Mouse (Mus musculus): ENCODE measurements around the gene Tmem108. TPM values are rescaled to one million over a fixed set of nuclear protein-coding genes. Genes with fewer than 3 reads are reported as not detected.

Tmem108 gene
- polyA plus RNA-seq, 1 experiment from 2014 or later = 66.1 TPM

DNA sequence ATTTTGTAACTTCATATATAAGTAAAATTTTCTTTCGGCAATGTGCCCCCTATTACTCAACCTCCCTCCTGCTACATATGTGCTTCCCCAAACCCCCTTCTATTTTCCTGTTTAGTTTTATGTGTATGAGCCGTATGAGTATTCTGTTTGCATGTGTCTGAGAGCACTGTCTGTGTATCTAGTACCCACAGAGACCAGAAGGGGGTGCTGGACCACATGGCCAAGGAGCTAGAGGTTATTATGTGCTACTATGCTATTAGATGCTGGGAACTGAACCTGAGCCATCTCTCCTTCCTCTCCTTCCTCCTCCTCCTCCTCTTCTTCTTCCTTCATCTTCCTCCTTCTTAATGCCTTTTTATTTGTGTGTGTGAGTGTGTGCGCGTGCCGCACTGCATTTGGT is 59.2 kb downstream of the Tmem108 start:
- 86% methylated on average over 5 of the region's 5 CpGs for WGBS

DNA sequence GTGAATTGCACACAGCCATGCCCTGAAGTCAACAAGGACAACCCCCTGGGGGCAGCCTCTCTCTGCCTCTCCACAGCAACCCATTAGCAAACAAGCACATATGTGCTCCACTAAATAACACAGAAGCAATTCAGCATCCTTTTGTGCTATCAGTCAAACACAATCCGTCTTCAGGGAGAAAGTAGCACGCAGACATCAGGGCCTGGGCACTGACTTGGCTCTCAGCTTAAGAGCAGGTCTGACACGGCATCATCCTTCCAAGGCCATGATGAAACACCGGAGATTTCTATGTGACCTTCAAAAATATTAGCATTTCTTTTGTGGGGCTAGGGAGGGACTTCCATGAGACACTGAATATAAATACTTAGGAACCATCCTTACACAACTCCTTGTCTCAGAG is 60.2 kb downstream of the Tmem108 start:
- H3K9ac ChIP-seq = no peak overlapping the region
- H3K9me3 ChIP-seq = peaks cover 3% of the 10 kb centered on the region; the same call in 1 of the 2 replicates
- peaks cover 22% of the 10 kb centered on the region for H3K4me1 ChIP-seq
- H3K4me2 ChIP-seq = no peak overlapping the region
- H3K27ac ChIP-seq (replicated peaks) = no peak overlapping the region
- ATAC-seq (ENCODE audit: extremely low read depth, insufficient number of reproducible peaks, low FRiP score, low TSS enrichment) = no peak
- no peak overlapping the region for H3K4me3 ChIP-seq
- H3K27me3 ChIP-seq (replicated peaks) = no peaks in the 10 kb centered on the region
- H3K36me3 ChIP-seq = peaks cover 16% of the 10 kb centered on the region
- 72% methylated on average over 4 of the region's 4 CpGs for WGBS

More for the DNA sequence above, 59.2 kb downstream of the Tmem108 start:
- no peak overlapping the region for H3K9ac ChIP-seq
- no peak overlapping the region for H3K4me3 ChIP-seq
- ATAC-seq (ENCODE audit: extremely low read depth, insufficient number of reproducible peaks, low FRiP score, low TSS enrichment) = no peak
- peaks cover 3% of the 10 kb centered on the region; the same call in 1 of the 2 replicates for H3K9me3 ChIP-seq
- H3K27ac ChIP-seq (replicated peaks) = no peak overlapping the region
- H3K4me1 ChIP-seq = peaks cover 24% of the 10 kb centered on the region
- H3K4me2 ChIP-seq = no peak overlapping the region
- peaks cover 16% of the 10 kb centered on the region for H3K36me3 ChIP-seq
- no peaks in the 10 kb centered on the region for H3K27me3 ChIP-seq (replicated peaks)

DNA sequence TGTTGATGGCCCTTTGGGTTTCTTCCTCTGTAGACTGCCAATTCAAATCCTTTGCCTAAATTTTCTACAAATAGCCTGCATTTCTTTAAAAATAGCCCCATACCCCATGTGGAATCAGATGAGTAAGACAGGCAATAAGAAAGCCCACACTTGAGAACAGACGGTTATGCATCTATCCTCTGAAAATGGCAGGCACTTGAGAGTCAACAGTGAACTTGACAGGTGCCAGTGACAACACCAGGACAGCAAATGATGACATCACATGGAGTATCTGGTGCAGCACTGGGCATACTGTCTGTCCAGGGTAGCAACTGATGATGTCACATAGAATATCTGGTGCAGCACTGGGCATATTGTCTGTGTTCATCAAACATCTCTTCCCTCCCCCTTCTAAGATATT is 61.4 kb downstream of the Tmem108 start:
- WGBS = 50% methylated on average over 1 of the region's 1 CpGs
- no peak overlapping the region for H3K9ac ChIP-seq
- H3K4me1 ChIP-seq = peaks cover 22% of the 10 kb centered on the region
- no peak overlapping the region for H3K4me3 ChIP-seq
- no peak overlapping the region for H3K27ac ChIP-seq (replicated peaks)
- peaks cover 8% of the 10 kb centered on the region; the same call in 1 of the 2 replicates for H3K9me3 ChIP-seq
- H3K27me3 ChIP-seq (replicated peaks) = no peaks in the 10 kb centered on the region
- H3K4me2 ChIP-seq = no peak overlapping the region
- ATAC-seq (ENCODE audit: extremely low read depth, insufficient number of reproducible peaks, low FRiP score, low TSS enrichment) = no peak
- peaks cover 15% of the 10 kb centered on the region for H3K36me3 ChIP-seq

DNA sequence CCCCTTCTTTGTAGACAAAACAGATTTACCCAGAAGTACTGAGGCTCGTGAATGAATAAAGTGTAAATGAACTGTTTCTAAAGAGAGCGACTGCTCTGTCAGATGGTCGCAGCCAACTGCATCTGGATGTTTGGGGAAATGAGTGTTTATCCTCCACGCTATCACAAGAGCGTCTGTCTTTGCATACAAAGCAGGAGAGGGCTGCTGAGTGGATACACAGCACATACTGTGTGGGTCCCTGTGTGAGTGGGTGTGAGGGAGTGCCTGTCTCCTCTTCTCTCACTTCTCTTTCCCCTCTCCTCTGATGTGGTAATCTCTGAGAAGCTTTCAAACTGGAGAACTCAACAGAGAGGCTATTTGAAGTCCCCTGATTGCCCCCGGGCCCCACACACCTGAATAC is 64.7 kb downstream of the Tmem108 start:
- ATAC-seq (ENCODE audit: extremely low read depth, insufficient number of reproducible peaks, low FRiP score, low TSS enrichment) = no peak
- Histone ChIP-seq H3K4me2 (no peak overlapping the region), H3K4me1 (peaks cover 41% of the 10 kb centered on the region), H3K9ac (0 out of 2 replicates have a peak overlapping the region, but pooled peaks have one; percentile 25), H3K4me3 (no peak overlapping the region), H3K36me3 (peaks cover 10% of the 10 kb centered on the region; the same call in 1 of the 2 replicates), H3K27ac (replicated peaks) (peak overlapping the region; percentile 25; the same call in 1 of the 2 replicates), H3K27me3 (replicated peaks) (no peaks in the 10 kb centered on the region), H3K9me3 (peaks cover 8% of the 10 kb centered on the region; the same call in 1 of the 2 replicates)
- 51% methylated on average over 6 of the region's 6 CpGs for WGBS

DNA sequence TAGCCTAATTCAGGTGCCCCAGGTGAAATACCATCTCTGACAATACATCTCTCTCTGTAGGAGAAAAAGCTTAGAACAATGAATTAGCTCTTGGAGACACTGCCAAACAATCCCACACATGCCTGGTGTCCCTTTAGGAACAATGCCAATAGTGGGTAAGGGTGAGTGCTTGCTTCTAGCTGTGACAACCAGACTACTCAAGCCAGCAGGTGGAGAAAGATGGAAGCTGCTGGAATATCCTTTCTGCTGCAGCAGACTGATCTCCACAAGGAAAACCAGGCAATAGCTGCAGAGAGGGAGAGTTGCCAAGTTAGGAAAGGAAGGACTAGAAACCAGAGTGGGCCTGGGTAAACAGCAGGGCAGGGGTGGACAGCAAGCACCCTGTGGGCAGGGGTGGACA is 67.8 kb downstream of the Tmem108 start:
- Histone ChIP-seq H3K27ac (replicated peaks) (peak overlapping the region; percentile 48), H3K9ac (no peak overlapping the region), H3K4me1 (peaks cover 60% of the 10 kb centered on the region), H3K4me2 (no peak overlapping the region), H3K9me3 (peaks cover 8% of the 10 kb centered on the region; the same call in 1 of the 2 replicates), H3K4me3 (no peak overlapping the region), H3K36me3 (peaks cover 10% of the 10 kb centered on the region; the same call in 1 of the 2 replicates), H3K27me3 (replicated peaks) (no peaks in the 10 kb centered on the region)
- ATAC-seq (ENCODE audit: extremely low read depth, insufficient number of reproducible peaks, low FRiP score, low TSS enrichment) = no peak

DNA sequence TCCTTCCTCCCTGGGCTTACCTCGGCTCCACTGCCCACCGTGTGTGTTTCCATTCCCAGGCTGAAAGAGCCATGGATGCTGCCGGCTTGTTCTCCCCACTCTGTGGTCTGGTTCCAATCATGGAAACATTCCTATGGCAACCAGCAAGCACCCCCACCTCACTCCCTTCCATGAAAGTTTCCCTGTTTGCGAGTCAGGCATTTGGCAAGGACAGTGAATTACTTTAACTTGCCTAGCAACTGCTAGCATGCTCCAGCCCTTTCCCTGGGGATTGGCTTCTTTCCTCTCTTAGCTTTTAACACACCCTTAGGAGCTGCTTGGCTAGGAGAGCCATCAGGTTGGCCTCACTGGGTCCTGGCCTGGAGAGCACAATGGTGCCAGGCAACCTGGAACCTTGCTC is 68.9 kb downstream of the Tmem108 start:
- ATAC-seq (ENCODE audit: extremely low read depth, insufficient number of reproducible peaks, low FRiP score, low TSS enrichment) = no peak
- H3K27me3 ChIP-seq (replicated peaks) = no peaks in the 10 kb centered on the region
- H3K4me1 ChIP-seq = peaks cover 71% of the 10 kb centered on the region
- H3K4me2 ChIP-seq = peak overlapping the region; percentile 18; the same call in 1 of the 2 replicates
- H3K9me3 ChIP-seq = peaks cover 8% of the 10 kb centered on the region; the same call in 1 of the 2 replicates
- peak overlapping the region; percentile 73 for H3K27ac ChIP-seq (replicated peaks)
- peaks cover 10% of the 10 kb centered on the region; the same call in 1 of the 2 replicates for H3K36me3 ChIP-seq
- WGBS = 26% methylated on average over 4 of the region's 4 CpGs
- no peak overlapping the region for H3K4me3 ChIP-seq
- 0 out of 2 replicates have a peak overlapping the region, but pooled peaks have one; percentile 44 for H3K9ac ChIP-seq

DNA sequence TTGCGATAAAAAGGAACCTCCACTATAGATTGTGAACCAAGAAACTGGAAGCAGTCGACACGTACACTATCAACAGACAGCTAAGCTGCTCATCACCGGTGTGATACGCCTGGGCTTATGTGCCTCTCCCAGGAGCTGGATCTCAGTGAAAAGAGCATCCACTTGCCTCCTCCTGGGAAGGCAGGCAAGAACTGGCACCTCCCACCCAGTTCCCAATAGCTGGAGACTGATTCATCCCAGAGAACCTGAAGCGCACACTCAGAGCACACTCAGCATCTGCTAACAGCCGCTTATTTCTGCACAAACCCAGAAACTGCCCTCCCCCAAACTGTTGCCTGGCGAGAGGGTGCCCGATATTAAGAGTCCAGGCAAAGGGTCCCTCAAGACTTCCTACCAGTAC is 69.8 kb downstream of the Tmem108 start:
- WGBS = 67% methylated on average over 9 of the region's 9 CpGs
- Histone ChIP-seq H3K9me3 (peaks cover 8% of the 10 kb centered on the region; the same call in 1 of the 2 replicates), H3K27me3 (replicated peaks) (no peaks in the 10 kb centered on the region), H3K4me3 (no peak overlapping the region), H3K4me2 (no peak overlapping the region), H3K9ac (no peak overlapping the region), H3K36me3 (peaks cover 10% of the 10 kb centered on the region; the same call in 1 of the 2 replicates), H3K27ac (replicated peaks) (peak overlapping the region; percentile 87), H3K4me1 (peaks cover 72% of the 10 kb centered on the region)
- ATAC-seq (ENCODE audit: extremely low read depth, insufficient number of reproducible peaks, low FRiP score, low TSS enrichment) = no peak

DNA sequence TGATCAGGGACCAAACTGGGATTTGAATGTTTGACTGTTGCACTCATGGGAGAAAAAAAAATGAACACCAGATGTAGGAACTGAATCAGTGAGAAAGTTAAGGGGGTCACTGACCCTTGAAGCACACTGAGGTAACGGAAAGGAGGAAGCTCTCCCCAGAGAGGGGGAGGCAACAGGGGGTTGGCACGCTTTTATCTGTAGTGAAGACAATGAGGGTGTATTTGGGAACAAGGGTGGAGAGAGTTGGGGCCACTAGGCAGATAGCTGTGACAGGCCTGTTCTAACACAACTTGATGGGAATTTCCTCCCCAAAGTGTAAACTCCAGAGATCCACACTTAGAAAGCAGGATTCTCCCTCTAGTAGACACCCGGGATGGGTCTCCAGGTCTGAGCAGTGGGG is 71.2 kb downstream of the Tmem108 start:
- Histone ChIP-seq H3K9me3 (peaks cover 2% of the 10 kb centered on the region; the same call in 1 of the 2 replicates), H3K27me3 (replicated peaks) (no peaks in the 10 kb centered on the region), H3K4me2 (no peak overlapping the region), H3K9ac (no peak overlapping the region), H3K4me3 (no peak overlapping the region), H3K36me3 (peaks cover 5% of the 10 kb centered on the region; the same call in 1 of the 2 replicates), H3K27ac (replicated peaks) (peak overlapping the region; percentile 87), H3K4me1 (peaks cover 80% of the 10 kb centered on the region)
- ATAC-seq (ENCODE audit: extremely low read depth, insufficient number of reproducible peaks, low FRiP score, low TSS enrichment) = peak; percentile 24; the same call in 1 of the 2 replicates
- WGBS = 26% methylated on average over 3 of the region's 3 CpGs

DNA sequence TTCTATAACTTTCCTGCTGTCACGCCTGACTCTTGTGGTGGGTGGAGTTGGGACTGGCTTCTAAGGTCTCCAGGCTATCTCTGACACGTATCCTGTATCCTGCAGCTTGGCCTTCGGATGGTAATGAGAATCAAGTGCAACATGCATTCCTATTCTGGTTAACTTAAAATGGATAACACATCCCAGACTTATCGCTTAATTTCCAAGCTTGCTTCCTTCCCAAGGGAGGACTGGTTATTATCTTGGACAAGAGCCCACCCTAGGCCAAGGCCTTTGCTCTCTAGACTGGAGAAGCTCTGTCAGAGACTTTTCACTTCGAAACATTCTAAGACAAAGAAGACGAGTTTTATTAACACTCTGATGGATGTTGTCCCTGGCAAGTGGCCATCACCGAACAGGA is 71.9 kb downstream of the Tmem108 start:
- Histone ChIP-seq H3K4me1 (peaks cover 80% of the 10 kb centered on the region), H3K9me3 (no peaks in the 10 kb centered on the region), H3K36me3 (no peaks in the 10 kb centered on the region), H3K4me3 (no peak overlapping the region), H3K4me2 (no peak overlapping the region), H3K27ac (replicated peaks) (peak overlapping the region; percentile 87), H3K9ac (no peak overlapping the region), H3K27me3 (replicated peaks) (no peaks in the 10 kb centered on the region)
- WGBS = 39% methylated on average over 7 of the region's 7 CpGs
- peak; percentile 51; the same call in 1 of the 2 replicates for ATAC-seq (ENCODE audit: extremely low read depth, insufficient number of reproducible peaks, low FRiP score, low TSS enrichment)

DNA sequence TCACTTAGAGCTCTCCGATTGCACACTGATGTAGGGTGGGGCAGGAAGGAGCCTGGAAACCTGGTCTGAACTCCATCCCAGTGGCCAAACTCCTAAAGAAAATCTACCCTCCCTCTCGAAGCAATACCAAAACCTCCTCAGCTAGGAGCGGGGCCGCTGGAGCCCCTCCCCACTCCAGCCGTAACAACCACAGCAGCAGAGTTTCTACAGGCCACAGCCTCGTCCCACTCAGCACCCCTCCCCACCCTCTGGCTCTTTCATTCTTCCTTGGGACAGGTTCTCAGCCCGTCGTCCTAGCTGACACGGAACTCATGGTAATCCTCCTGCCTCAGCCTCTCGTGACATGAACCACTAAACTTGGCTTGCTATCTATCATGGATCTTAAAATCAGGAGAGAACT is 72.6 kb downstream of the Tmem108 start:
- 66% methylated on average over 10 of the region's 10 CpGs for WGBS
- Histone ChIP-seq H3K27ac (replicated peaks) (peak overlapping the region; percentile 87), H3K4me1 (peaks cover 79% of the 10 kb centered on the region)

DNA sequence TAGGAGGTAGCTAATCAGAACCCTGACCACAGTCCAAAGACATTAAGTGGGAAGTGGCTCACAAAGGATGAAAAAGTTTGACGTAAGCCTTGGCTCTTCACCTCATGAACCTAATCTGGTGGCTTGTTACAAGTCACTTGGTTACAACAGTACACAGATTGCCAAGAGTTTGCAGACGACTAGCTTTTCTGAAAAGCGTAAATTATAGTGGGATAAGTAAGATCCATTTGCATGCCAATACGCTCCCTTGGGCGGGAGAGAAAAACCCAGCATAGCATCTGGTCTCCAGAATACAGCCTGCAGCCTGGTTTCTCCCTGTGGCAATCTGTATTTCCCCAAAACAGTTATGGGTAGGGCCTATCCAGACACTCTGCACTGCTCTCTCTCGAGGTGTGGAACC is 74.5 kb downstream of the Tmem108 start:
- Histone ChIP-seq H3K27ac (replicated peaks) (peak overlapping the region; percentile 87), H3K4me3 (no peak overlapping the region), H3K4me2 (no peak overlapping the region), H3K9ac (peak overlapping the region; percentile 42; the same call in 1 of the 2 replicates), H3K9me3 (no peaks in the 10 kb centered on the region), H3K36me3 (peaks cover 9% of the 10 kb centered on the region; the same call in 1 of the 2 replicates), H3K4me1 (peaks cover 78% of the 10 kb centered on the region), H3K27me3 (replicated peaks) (no peaks in the 10 kb centered on the region)
- WGBS = 62% methylated on average over 6 of the region's 6 CpGs
- no peak for ATAC-seq (ENCODE audit: extremely low read depth, insufficient number of reproducible peaks, low FRiP score, low TSS enrichment)

More for the DNA sequence above, 72.6 kb downstream of the Tmem108 start:
- Histone ChIP-seq H3K4me2 (no peak overlapping the region), H3K27me3 (replicated peaks) (no peaks in the 10 kb centered on the region), H3K36me3 (peaks cover 6% of the 10 kb centered on the region; the same call in 1 of the 2 replicates), H3K9ac (peak overlapping the region; percentile 33; the same call in 1 of the 2 replicates), H3K4me3 (no peak overlapping the region), H3K9me3 (no peaks in the 10 kb centered on the region)
- ATAC-seq (ENCODE audit: extremely low read depth, insufficient number of reproducible peaks, low FRiP score, low TSS enrichment) = no peak

Measured in heart, embryonic 13.5 days (tissue).